Mouse (Mus musculus) lung, adult 2 months (tissue): Measurements from ENCODE around the gene Tmtc2.

Experiments
- CTCF ChIP-seq: fragments of 200-500 bp; IDR thresholded peaks from 2 replicates; pipeline ENCODE4 v1.5.1; 2011; ENCODE audit warnings: mild to moderate bottlenecking, low read length, control low read depth; ENCODE audit not compliant: insufficient read depth
- POLR2A ChIP-seq: fragments of 200-500 bp; IDR thresholded peaks from 2 replicates; pipeline ENCODE4 v1.6.1; 2011; ENCODE audit warnings: low read depth, mild to moderate bottlenecking, control low read depth, low read length, borderline replicate concordance; ENCODE audit errors: extremely low read depth

DNA sequence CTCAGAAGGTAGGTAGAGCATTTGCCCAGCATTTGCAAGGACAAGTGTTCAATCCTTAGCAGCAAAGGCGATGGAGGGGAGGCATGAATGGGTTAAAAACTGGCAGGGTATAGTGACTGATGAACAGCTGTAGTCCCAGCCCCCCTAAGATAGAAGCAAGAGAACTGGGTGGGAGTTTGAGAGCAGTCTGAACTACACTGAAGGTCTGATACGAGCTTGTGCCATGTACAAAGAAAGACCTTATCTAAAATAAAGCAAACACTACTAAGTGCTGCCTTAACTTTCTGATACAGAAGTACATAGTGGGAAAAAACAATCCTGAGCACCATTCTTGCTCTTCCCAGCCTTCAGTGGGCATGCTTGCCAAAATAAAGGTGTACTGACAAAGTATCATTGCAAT lies 20.1 kb downstream of the Tmtc2 start:
- TF ChIP-seq POLR2A = no peak
- no peak for TF ChIP-seq CTCF
